Mouse (Mus musculus) MEL (cell line): ENCODE measurements at regions not wholly inside any gene's neighbourhood (a gene's known extent, or its start where the extent isn't known, plus 50 kb on each side); places are given as distances from the start of the nearest gene placed in this dataset.

Source experiments
- CTCF ChIP-seq, 3 experiments: IDR thresholded peaks in 2 of 3; conservative IDR thresholded peaks in 1 of 3; 2 replicates each; pipeline ENCODE4 v1.5.1; 2011 to 2012; ENCODE audit warnings: low read length in 3 of 3, low read depth in 2 of 3, mild to moderate bottlenecking in 2 of 3, improper control_type of control experiment in 1 of 3, inconsistent platforms in 1 of 3, mixed read lengths in 1 of 3, moderate library complexity in 1 of 3; ENCODE audit not compliant: control insufficient read depth in 1 of 3, insufficient read depth in 1 of 3, poor library complexity in 1 of 3, severe bottlenecking in 1 of 3
- E2F4 ChIP-seq: IDR thresholded peaks from 2 replicates; pipeline ENCODE4 v1.6.1; 2011; ENCODE audit warnings: low read depth, low read length, improper control_type of control experiment, borderline replicate concordance
- MYC ChIP-seq: IDR thresholded peaks from 2 replicates; pipeline ENCODE4 v1.6.1; 2011; ENCODE audit warnings: low read depth, mild to moderate bottlenecking, low read length, improper control_type of control experiment, moderate library complexity
- ZKSCAN1 ChIP-seq: IDR thresholded peaks from 2 replicates; pipeline ENCODE4 v1.6.1; 2012; ENCODE audit warnings: low read depth, mild to moderate bottlenecking, inconsistent platforms, low read length, improper control_type of control experiment, moderate library complexity

- TF ChIP-seq ZKSCAN1 = no peak
- TF ChIP-seq CTCF (IDR thresholded peaks at IDR 0.05 in 2 of 3, conservative IDR thresholded peaks at IDR 0.05 in 1 of 3; ENCODE audit: control insufficient read depth in 1 of 3, insufficient read depth in 1 of 3, low read depth in 2 of 3, low read length in 3 of 3, poor library complexity in 1 of 3, severe bottlenecking in 1 of 3) = no peak
- TF ChIP-seq E2F4 = no peak
- no peak for TF ChIP-seq MYC
Observed at GRCm38 (mm10) chr3:31487596-31487995, 177.4 kb upstream of the Slc7a14 start.
